Mouse (Mus musculus): ENCODE results near the gene Sfpq.
"Not testable (repeated sequence)": the region's sequence is repeated elsewhere in the genome, so short reads cannot be mapped to it uniquely, and the experiment has no call there.

DNA sequence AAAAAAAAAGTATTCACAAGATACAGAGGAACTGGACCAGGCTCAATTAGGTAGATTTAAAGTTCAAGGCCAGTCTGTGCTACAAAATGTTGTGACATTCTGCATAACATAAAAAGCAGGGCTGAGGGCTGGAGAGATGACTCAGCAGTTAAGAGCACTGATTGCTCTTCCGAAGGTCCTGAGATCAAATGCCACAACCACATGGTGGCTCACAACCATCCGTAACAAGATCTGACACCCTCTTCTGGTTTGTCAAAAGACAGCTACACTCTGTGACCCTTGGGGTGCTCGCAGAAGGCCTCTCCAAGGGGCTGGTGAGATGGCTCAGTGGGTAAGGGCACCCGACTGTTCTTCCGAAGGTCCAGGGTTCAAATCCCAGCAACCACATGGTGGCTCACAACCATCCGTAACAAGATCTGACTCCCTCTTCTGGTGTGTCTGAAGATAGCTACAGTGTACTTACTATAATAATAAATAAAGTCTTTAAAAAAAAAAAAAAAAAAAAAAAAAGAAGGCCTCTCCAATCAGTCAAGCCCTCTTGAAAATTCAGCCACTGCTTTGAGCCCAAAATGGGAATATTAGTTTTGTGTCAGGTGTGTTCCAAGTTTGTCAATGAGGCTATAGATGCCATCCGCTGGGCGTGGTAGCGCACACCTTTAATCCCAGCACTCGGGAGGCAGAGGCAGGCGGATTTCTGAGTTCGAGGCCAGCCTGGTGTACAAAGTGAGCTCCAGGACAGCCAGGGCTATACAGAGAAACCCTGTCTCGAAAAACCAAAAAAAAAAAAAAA is 37.2 kb upstream of the Sfpq start:
- peak; percentile 10 for TF ChIP-seq CEBPB (IDR thresholded peaks at IDR 0.05; ENCODE audit: low read depth)
- not testable (repeated sequence) for TF ChIP-seq CTCF (IDR thresholded peaks at IDR 0.05; ENCODE audit: control insufficient read depth, insufficient read depth, insufficient read length); MYOD1 (IDR thresholded peaks at IDR 0.05; ENCODE audit: control insufficient read depth, insufficient read length, low read depth)

Measured in C2C12 (cell line).